Mouse (Mus musculus) liver, postnatal 0 days (tissue): ENCODE data around the gene Sfta2. TPM values are rescaled to one million over a fixed set of nuclear protein-coding genes. Genes with fewer than 3 reads are reported as not detected.

Experiments used
- ATAC-seq: fragments of 200-750 bp; cut with Nextera tagmentation; 2 replicates; pipeline ENCODE4 v1.8.0; 2017; ENCODE audit warnings: mild to moderate bottlenecking, moderate library complexity
- DNase-seq: peaks from one replicate; pipeline ENCODE4 v3.0.0-alpha.2; 2016
- H3K27ac ChIP-seq: fragments of 300-500 bp; sonication (generic); 2 replicates; pipeline ENCODE4 v1.5.1; 2014; ENCODE audit warnings: antibody characterized with exemption, moderate library complexity, mild to moderate bottlenecking, low read depth
- H3K27me3 ChIP-seq: fragments of 300-500 bp; sonication (generic); 2 replicates; pipeline ENCODE4 v1.6.1; 2014; ENCODE audit warnings: low read length, control low read depth, mixed read lengths; ENCODE audit not compliant: insufficient read depth
- H3K36me3 ChIP-seq: fragments of 300-500 bp; sonication (generic); replicated peaks from 2 replicates; pipeline ENCODE4 v1.6.1; 2014; ENCODE audit warnings: mild to moderate bottlenecking, control low read depth, low read length, moderate library complexity, mixed read lengths; ENCODE audit not compliant: insufficient read depth
- H3K4me1 ChIP-seq: fragments of 300-500 bp; sonication (generic); 2 replicates; pipeline ENCODE4 v1.6.1; 2014; ENCODE audit warnings: antibody characterized with exemption, mild to moderate bottlenecking, control low read depth; ENCODE audit not compliant: insufficient read depth
- H3K4me2 ChIP-seq: fragments of 300-500 bp; sonication (generic); 2 replicates; pipeline ENCODE4 v1.6.1; 2014; ENCODE audit warnings: low read depth, mild to moderate bottlenecking, low read length, moderate library complexity, mixed read lengths
- H3K4me3 ChIP-seq: fragments of 300-500 bp; sonication (generic); 2 replicates; pipeline ENCODE4 v1.5.1; 2014; ENCODE audit warnings: low read depth, low read length
- H3K9ac ChIP-seq: fragments of 300-500 bp; sonication (generic); replicated peaks from 2 replicates; pipeline ENCODE4 v1.6.1; 2014; ENCODE audit warnings: mild to moderate bottlenecking, moderate library complexity
- H3K9me3 ChIP-seq: fragments of 300-500 bp; sonication (generic); 2 replicates; pipeline ENCODE4 v1.6.1; 2016; ENCODE audit warnings: mild to moderate bottlenecking, control low read depth, low read length, mixed read lengths
- CTCF ChIP-seq: sonication (generic); IDR thresholded peaks from 2 replicates; pipeline ENCODE4 v1.5.1; 2016; ENCODE audit warnings: antibody characterized with exemption, low read depth
- EP300 ChIP-seq: IDR thresholded peaks from 2 replicates; pipeline ENCODE4 v1.6.1; 2016; ENCODE audit warnings: antibody characterized with exemption, low read depth, mild to moderate bottlenecking
- WGBS: fragments of 180-500 bp; shearing (Covaris S2); extraction: QIAGEN DNeasy Blood & Tissue Kit; methylation state at CpG from one replicate; pipeline ENCODE4 v1.1.7; 2014; ENCODE audit not compliant: insufficient replicate concordance; 5-methylcytosine and 5-hydroxymethylcytosine counted together
- polyA plus RNA-seq: library from polyadenylated mRNA; unstranded; fragments of >200 nt; fragmentation: Nextera tagmentation; extraction: Ambion mirVana; gene quantifications from 2 replicates; pipeline ENCODE4 v1.2.1, GENCODE M21; 2015

Gene Sfta2
- polyA plus RNA-seq, 1 experiment from 2014 or later = not detected

DNA sequence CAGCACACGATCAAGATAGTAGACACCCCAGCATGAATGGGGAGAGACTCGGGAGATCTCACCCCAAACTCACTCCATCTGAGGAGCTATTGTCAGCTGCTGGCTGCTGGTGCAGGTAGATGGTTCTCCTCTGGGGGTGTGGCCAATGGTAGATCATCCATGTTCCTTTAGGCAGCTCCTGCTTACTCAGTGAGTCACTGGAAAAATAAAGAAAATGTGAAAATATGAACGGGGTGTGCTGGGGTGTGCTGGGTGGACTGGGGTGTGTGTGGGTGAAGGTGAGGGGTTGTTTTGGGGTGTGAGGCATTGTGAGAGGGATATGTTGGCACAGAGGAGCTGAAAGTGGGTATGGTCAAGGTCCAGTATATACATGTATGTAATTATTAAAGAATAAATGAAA, 4.0 kb upstream of the Sfta2 start:
- 76% methylated on average over 3 of the region's 3 CpGs for WGBS
- no peaks in the 10 kb centered on the region for H3K36me3 ChIP-seq
- H3K27ac ChIP-seq = no peak overlapping the region

DNA sequence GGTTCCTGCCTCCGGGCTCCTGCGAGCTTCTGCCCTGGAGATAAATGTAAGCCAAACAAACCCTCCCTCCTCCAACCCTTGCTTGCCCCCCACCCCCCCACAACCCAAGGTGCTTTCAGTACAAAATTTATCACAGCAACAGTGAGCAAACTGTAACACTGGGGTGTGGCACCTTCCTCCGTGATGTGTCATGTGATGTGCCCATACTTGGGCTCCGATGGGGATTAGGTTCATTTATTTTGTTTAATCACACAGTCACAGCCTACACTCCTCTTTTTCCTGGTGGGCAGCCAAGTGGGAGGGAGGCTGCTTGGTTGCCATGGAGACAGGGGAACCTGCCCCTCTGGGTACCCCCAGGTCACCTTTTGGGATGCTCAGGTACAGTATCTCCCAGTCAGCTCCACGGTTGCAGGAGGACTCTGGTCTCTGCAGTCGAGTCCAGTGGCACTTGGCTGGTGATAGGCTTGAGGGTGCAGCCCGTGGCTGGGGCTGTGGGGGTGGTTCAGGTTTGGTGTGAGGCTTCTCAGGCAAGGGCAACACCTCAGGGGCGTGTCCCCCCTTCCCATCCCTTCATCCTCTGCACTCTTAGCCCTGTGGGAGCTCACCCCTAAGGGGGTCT, 496 bp downstream of the Sfta2 start:
- TF ChIP-seq EP300 (no peak), CTCF (no peak)
- ATAC-seq = no peak
- Histone ChIP-seq H3K4me1 (no peaks in the 10 kb centered on the region), H3K9me3 (no peaks in the 10 kb centered on the region), H3K4me2 (no peak overlapping the region), H3K27me3 (no peaks in the 10 kb centered on the region), H3K9ac (no peak overlapping the region), H3K27ac (no peak overlapping the region), H3K36me3 (no peaks in the 10 kb centered on the region), H3K4me3 (no peak overlapping the region)
- DNase-seq = no peak
- WGBS = 47% methylated on average over 8 of the region's 8 CpGs

More for the DNA sequence above, 4.0 kb upstream of the Sfta2 start:
- no peak overlapping the region for H3K9ac ChIP-seq
- H3K4me2 ChIP-seq = no peak overlapping the region
- H3K4me3 ChIP-seq = no peak overlapping the region
- H3K9me3 ChIP-seq = no peaks in the 10 kb centered on the region
- TF ChIP-seq CTCF = no peak
- TF ChIP-seq EP300 = no peak
- no peaks in the 10 kb centered on the region for H3K4me1 ChIP-seq
- no peaks in the 10 kb centered on the region for H3K27me3 ChIP-seq
- no peak for DNase-seq
- no peak for ATAC-seq

DNA sequence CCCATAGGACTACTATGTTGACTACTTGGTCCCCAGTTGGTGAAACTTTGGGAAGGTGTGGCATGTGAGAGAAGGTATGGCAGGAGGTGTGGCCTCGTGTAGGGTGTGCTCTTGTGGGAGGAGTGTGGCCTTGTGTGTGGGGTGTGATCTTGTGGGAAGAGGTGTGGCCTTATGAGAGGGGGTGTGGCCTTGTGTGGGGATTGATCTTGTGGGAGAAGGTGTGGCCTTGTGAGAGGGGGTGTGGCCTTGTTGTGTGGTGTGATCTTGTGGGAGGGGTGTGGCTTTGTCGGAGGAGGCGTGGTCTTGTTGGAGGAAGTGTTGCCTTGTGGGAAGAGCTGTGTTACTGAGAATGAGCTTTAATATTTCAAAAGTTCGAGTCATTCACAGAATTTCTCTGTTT, 15.8 kb downstream of the Sfta2 start:
- TF ChIP-seq CTCF = no peak
- no peak for TF ChIP-seq EP300
- H3K36me3 ChIP-seq = no peaks in the 10 kb centered on the region
- H3K9ac ChIP-seq = no peak overlapping the region
- 0 out of 2 replicates have a peak, but pooled peaks have one; percentile 19 for ATAC-seq
- no peaks in the 10 kb centered on the region for H3K9me3 ChIP-seq
- H3K27me3 ChIP-seq = no peaks in the 10 kb centered on the region
- no peak overlapping the region for H3K4me2 ChIP-seq
- DNase-seq = no peak
- no peak overlapping the region for H3K27ac ChIP-seq
- 57% methylated on average over 4 of the region's 4 CpGs for WGBS
- H3K4me3 ChIP-seq = no peak overlapping the region
- no peaks in the 10 kb centered on the region for H3K4me1 ChIP-seq

DNA sequence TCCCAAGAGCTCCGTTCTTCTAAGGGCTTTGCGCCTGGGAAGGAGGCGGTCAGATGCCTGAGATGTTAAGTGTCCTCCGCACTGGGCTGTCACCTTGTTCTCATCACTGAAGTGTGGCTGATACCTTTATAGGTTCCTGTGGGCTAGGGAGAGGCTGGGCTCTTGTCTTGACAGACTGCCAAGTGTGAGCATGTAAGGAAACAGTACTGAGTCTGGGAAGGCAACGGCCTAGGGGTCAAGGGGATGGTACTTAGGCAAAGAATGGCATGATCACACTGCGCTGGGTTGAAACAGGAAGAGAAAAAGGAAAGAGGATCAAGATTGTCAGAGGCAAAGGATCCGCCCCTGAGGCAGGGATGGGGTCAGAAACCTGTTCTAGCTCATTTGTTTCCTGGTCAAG, 25.2 kb downstream of the Sfta2 start, which contains the start of gene Gm9573:
Gene Gm9573 (minus strand): TSS at position 101 of the 400 bp plus-strand sequence.
- H3K4me1 ChIP-seq = no peaks in the 10 kb centered on the region
- no peak within 1 kb of the TSS for H3K9ac ChIP-seq
- 71% methylated on average over 7 of the region's 7 CpGs for WGBS
- H3K27me3 ChIP-seq = no peaks in the 10 kb centered on the region
- TF ChIP-seq CTCF (no peak), EP300 (no peak)
- DNase-seq (no peak), ATAC-seq (no peak)
- no peaks in the 10 kb centered on the region for H3K36me3 ChIP-seq
- H3K4me2 ChIP-seq = no peak within 1 kb of the TSS
- no peak within 1 kb of the TSS for H3K27ac ChIP-seq
- no peaks in the 10 kb centered on the region for H3K9me3 ChIP-seq
- H3K4me3 ChIP-seq = no peak within 1 kb of the TSS

DNA sequence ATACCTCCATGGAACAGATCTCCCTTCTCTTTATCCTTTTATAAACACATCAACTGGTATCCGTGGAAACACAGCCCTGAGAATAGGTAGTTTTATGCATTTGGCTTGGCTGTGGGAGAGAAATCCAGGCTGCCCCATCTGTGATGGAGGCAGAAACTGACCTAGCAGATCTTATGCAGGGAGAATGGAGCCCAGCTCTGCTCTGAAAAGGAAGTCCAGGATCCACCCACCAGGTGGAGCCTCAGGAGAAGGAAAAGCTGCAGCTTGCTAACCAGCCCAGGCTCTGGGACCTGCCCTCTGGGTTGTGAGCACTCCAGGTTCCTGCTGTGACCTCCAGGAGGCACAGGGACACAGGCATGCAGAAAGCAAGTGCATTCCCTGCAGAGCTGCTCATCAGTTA, 32.6 kb downstream of the Sfta2 start:
- DNase-seq (no peak), ATAC-seq (no peak)
- Histone ChIP-seq H3K9ac (no peak overlapping the region), H3K4me2 (no peak overlapping the region), H3K27ac (no peak overlapping the region), H3K4me1 (peaks cover 3% of the 10 kb centered on the region; the same call in 1 of the 2 replicates), H3K4me3 (no peak overlapping the region), H3K27me3 (peaks cover 14% of the 10 kb centered on the region; the same call in 1 of the 2 replicates), H3K36me3 (no peaks in the 10 kb centered on the region), H3K9me3 (no peaks in the 10 kb centered on the region)
- TF ChIP-seq CTCF (peak; percentile 33), EP300 (no peak)
- WGBS = 14% methylated on average over 1 of the region's 1 CpGs

DNA sequence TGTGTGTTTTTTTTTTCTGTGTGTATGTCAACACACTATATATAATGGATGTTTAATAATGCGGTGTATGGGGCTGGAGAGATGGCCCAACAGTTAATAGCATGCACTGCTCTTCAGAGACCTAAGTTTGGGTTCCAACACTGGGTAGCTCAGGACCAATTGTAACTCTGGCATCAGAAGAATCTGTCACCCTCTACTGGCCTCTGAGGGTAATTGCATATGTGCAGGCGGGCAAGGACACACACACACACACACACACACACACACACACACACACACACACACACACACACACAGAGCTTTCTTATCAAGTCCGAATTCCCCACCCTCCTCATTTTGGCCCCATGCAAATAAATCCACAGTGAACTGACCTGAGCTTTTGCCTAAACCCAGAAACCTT, 33.9 kb downstream of the Sfta2 start:
- Histone ChIP-seq H3K9ac (no peak overlapping the region), H3K9me3 (no peaks in the 10 kb centered on the region), H3K4me3 (no peak overlapping the region), H3K4me2 (no peak overlapping the region), H3K27ac (no peak overlapping the region), H3K27me3 (peaks cover 14% of the 10 kb centered on the region; the same call in 1 of the 2 replicates), H3K4me1 (peaks cover 3% of the 10 kb centered on the region; the same call in 1 of the 2 replicates), H3K36me3 (no peaks in the 10 kb centered on the region)
- TF ChIP-seq EP300 (no peak), CTCF (peak; percentile 25; the same call in 1 of the 2 replicates)
- WGBS = 94% methylated on average over 3 of the region's 3 CpGs
- ATAC-seq (no peak), DNase-seq (no peak)
